Mouse (Mus musculus) retina, embryonic 14.5 days (tissue): ENCODE results near the gene Cuedc1.
"Not testable (repeated sequence)": the region's sequence is repeated elsewhere in the genome, so short reads cannot be mapped to it uniquely, and the experiment has no call there.

ENCODE experiments used
- DNase-seq: peaks from one replicate; pipeline ENCODE4 v3.0.0-alpha.2; 2015; ENCODE audit warnings: low spot score

Cuedc1 gene

GRCm38 (mm10) chr11:88171876-88172442 is 74.1 kb downstream of the Cuedc1 start:
- no peak for DNase-seq

- no peak for DNase-seq
These were observed 74.9 kb downstream of the Cuedc1 start for GRCm38 (mm10) chr11:88172601-88173325.

DNA sequence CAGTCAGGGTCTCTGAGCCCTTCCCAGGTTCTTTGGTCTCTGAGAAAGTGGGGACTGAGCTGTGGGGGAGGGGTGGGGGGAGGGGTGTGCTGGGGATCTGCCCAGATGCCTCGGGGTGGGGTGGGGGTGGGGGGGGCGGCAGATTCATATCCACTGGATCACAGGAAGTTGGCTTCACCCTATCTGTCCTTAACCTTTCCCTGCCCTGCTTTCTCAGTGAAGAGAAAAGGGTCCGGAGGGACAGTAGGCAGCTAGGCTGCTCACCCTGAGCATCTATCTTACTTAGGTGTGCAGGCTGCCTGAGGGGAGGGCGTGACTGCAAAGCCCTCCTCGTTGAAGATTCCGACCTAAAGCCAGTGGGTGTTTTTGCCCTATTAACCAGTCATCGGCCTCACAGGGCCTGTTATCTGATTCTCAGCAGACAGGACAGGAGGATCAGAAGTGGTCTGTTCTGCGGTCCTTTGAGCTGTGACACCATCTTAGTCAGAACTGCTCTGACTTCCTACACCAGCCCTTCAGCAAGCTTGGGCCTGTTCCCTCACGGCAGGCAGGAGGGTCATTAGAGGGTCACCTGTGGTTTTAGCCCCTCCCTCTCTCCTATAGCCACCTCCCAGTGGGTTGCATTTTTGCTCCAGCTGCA is 75.6 kb downstream of the Cuedc1 start:
- DNase-seq, result no peak

- DNase-seq, result no peak
These were observed 82.7 kb downstream of the Cuedc1 start for GRCm38 (mm10) chr11:88180467-88180958.

DNA sequence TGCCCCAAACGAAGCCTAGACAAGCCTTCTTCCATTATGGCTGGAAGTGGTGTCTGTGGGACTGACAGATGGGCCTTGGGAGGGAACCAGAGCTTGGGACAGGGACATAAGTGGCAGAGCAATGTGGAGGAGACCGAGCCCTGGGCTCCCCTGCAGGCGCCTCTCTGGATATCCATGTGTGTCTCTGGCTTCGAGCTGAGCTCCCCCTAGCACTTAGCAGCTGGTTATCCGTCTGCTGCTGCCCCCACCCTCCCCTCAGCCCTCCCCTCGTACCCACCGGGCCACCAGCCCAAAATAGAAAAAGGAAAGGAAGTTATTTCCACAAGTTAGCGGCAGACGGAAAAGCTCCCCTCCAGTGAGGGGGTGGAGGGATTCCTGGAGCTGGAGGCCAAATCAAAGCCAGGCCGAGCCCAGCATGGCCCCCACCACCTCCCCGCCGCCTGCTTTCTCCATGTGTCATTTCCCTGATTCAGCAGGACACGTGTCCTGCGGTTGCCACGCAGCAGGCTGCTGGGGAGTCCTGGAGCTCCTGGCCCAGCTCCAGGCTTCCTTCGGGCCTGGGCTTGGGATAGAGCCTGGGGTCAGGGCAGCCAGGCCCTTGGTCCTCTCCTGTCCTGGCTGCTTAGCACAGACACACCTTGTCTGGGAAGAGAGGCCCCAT is 83.2 kb downstream of the Cuedc1 start:
- DNase-seq, result peak; percentile 64

DNA sequence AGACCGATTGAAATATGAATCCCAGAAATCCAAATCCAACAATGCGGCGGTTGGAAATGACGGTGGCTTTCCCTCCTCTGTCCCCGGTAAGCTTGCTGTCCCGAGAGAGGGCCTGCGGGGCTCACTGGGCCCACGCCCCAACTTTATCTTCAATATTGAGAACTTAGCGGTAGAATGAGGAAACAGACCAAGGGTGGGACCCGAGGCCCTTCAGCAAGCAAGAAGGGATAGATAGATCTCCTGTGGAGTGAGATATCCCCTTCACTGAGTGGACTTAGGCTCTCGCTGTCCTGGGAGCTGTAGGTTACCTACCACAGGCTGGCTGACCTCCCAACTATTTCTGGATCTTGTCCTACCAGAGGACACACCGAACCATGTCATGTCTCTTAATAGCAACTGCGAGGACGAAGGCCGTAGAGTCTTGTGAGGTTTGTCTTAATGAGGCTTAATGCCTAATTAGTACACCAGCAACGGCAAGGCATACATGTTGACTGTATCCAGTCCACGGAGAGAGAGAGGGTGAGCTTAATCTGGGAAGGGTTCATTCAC is 86.8 kb downstream of the Cuedc1 start:
- no peak for DNase-seq

GRCm38 (mm10) chr11:88186078-88186946 is 88.5 kb downstream of the Cuedc1 start:
- peak; percentile 28 for DNase-seq

- no peak for DNase-seq
These were observed 89.0 kb downstream of the Cuedc1 start for GRCm38 (mm10) chr11:88186947-88187243.

GRCm38 (mm10) chr11:88187417-88188133 is 89.7 kb downstream of the Cuedc1 start:
- DNase-seq, result peak; percentile 89

DNA sequence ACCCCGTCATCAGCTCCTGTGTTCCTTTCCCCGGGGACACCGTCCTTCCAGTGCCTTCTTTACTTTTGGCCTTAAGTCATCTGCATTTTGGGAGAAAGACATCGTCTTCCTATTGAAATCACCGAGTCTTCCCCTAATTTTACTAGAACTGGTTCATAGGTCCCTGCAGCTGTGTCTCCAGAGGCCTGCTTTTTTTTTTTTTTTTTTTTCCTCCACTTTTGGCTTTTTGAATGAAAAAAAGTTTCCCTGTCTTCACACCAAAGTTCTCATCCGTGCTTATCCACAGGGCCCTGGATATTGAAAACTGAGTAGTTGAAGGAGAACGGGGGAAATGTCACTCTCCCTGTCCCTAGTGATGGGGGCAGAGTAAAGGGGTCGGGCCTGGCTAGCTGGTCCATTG is 90.4 kb downstream of the Cuedc1 start:
- no peak for DNase-seq

- DNase-seq, result no peak
These were observed 90.8 kb downstream of the Cuedc1 start for GRCm38 (mm10) chr11:88188635-88189034.

DNA sequence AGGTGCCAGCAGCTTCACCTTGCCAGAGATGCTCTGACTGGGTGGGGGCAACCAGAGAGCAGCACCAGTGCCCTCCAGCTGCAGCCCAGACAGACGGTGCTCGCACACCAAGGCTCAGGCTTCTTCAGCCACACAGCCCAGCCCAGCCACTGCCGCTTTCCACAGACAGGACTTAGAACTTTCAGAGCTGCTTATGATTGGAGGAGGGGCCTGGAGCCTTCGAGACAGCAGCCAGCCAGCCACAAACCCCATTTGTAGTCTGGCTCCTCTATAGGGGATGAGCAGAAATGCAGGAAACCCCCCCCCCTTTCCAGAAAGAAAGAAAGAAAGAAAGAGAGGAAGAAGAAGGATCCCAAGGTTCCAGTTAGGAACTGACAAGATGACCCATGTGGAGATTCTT is 94.7 kb downstream of the Cuedc1 start:
- peak; percentile 62 for DNase-seq

DNA sequence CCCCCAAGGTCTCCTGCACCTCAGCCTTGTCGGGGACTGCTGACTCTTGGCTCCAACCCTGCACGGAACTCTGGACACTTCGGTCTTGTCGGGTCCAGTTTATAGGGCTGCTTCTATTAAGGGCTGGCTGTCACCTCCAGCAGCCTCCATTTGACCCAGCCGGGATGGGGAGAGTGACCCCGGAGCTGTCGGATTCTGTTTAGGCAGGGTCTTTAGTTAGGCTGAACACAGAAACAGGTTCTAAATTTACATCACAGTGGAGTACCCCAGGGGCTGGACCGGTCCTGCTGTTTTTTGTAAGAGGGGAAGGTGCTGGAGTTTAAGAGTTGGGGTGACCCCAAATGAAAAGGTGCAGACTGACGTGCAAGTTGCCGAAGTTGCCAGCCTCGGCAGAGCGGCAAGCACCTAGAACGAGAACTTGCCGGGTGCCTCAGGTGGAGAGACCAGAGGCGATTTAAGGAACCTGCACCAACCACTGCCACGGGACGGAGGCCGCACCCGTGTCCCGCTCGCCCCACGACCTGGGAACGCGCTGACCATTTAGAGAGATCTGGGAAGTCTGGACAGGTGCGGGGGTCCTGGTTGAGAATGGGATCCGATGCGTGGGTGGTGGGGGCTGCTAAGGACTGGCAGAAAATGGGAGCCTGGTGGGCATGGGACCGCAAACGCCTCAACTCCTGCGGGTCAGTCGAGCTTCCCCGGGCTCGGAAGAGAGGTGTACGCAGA is 95.4 kb downstream of the Cuedc1 start:
- no peak for DNase-seq

DNA sequence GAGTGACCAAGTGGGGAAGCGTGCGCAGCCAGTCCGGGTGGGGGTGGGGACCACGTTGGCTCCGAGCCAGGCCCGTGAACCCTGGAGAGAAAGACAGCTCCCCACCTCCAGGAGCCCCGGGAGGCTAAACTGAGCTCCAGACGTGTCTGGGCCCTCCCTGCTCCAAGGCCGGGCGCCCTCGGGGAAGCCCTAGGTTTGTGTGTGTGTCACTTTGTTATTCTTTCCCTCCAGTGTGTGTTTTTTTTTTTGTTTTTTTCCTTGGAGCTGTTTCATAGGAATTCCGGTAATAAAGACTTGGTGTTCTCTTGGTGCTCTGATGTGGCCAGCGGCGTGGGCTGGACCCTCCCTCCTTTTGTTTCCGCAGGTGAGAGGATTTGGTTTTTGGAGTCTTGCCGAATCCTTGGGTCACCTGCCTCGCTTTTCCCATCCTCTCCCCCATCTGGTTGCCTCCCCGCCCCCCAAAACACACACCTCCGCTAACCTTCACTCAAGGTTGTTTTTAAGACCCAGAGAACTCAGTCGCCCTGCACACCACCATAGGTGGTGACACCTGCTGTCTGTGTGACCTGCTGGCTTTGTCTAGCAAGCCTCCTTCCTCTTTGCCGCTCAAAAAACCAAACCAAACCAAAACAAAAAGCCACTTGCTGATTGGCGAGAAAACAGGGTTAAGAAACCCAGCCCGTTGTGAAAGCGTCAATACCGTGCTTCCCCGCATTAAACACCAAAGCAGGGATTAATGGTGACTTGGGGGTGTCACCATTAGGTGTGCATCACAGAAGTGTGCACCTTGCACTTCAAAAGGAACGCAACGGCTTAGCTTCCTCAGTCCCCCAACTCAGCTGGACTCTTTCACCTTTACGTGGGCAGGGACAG is 96.2 kb downstream of the Cuedc1 start:
- DNase-seq, result no peak

GRCm38 (mm10) chr11:88195699-88196098 is 97.8 kb downstream of the Cuedc1 start:
- DNase-seq, result not testable (repeated sequence)

DNA sequence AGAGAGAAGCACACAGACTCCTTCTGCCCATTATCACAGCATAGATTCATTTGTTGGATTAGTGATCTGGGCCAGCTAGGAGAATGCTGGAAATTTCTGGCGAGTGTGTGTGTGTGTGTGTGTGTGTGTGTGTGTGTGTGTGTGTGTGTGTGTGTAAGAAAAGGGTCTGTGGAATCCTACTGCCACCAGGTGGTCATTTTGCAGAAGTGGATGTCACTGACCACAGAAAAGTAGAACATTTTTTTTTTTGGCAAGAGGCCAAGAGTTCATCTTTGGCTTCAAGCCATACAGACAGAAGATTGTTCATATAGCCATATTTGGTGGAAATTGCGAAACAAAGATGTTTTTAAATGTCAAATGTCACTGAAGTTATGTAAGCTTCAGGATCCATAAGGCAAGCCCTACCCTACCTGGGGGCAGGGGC is 99.3 kb downstream of the Cuedc1 start:
- DNase-seq, result peak; percentile 85

DNA sequence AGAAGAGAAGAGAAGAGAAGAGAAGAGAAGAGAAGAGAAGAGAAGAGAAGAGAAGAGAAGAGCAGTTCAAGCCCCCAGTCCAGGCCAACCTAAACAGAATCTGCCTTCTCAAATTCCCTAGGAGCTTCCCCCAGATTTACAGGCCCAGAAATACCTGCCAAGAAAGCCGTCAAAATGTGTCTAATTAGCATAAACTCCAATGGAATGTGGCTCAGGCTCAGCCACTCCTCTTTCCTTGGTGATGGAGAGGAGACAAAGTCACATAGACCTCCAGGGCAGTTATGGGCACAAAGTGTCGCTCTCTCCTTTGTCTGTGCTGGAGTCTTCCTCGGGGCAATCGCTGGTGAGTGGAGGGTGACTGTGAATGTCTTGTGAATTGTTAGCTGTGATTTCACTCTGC is 100.4 kb downstream of the Cuedc1 start:
- DNase-seq, result no peak

DNA sequence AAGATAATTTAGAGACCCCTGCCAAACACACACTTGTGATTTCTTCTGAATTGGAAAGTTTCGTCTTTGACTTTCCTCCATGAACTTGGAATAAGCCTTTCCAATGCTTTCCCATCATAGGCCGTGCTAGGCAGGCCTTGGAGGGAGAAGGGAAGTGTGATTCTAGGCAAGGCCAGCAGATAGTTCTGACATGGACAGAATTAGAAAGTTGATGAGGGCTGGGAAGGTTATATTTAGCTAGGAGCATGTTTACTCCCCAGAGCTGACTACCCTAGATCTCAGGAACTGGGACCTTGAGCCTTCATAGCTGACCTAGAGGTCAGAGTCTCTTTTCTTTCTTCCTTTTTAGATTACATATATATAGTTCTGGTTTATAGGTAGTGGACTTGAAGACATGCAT is 103.3 kb downstream of the Cuedc1 start:
- DNase-seq, result no peak

- DNase-seq, result no peak
These were observed 104.2 kb downstream of the Cuedc1 start for GRCm38 (mm10) chr11:88202077-88202476.
